Mouse (Mus musculus): ENCODE results near the gene Zfand2a. TPM values are rescaled to one million over a fixed set of nuclear protein-coding genes. Genes with fewer than 3 reads are reported as not detected.
A peak's percentile ranks its signal among the peaks of the same experiment; 100 is the strongest.

Zfand2a gene
- polyA plus RNA-seq, 1 experiment, result 9.0 TPM

- Histone ChIP-seq H3K36me3 (ENCODE audit: control insufficient read depth, insufficient read depth, low read length) (no peaks in the 10 kb centered on the region), H3K4me1 (ENCODE audit: control insufficient read depth, insufficient read depth, low read length) (no peaks in the 10 kb centered on the region), H3K27ac (ENCODE audit: control insufficient read depth, insufficient read depth, low read depth, low read length) (no peak overlapping the region), H3K4me3 (ENCODE audit: control insufficient read depth, low read depth, low read length) (no peak overlapping the region), H3K27me3 (ENCODE audit: control insufficient read depth, insufficient read depth, low read length) (no peaks in the 10 kb centered on the region)
- TF ChIP-seq POLR2A (IDR thresholded peaks at IDR 0.05; ENCODE audit: control insufficient read depth, low read depth, low read length) (no peak), CTCF (IDR thresholded peaks at IDR 0.05; ENCODE audit: control insufficient read depth, insufficient read depth, insufficient replicate concordance, low read depth, low read length) (no peak)
These were observed 31.3 kb downstream of the Zfand2a start for GRCm38 (mm10) chr5:139453031-139453430.

GRCm38 (mm10) chr5:139449926-139450325 is 34.4 kb downstream of the Zfand2a start:
- Histone ChIP-seq H3K4me3 (ENCODE audit: control insufficient read depth, low read depth, low read length) (no peak overlapping the region), H3K36me3 (ENCODE audit: control insufficient read depth, insufficient read depth, low read length) (no peaks in the 10 kb centered on the region), H3K27me3 (ENCODE audit: control insufficient read depth, insufficient read depth, low read length) (no peaks in the 10 kb centered on the region), H3K27ac (ENCODE audit: control insufficient read depth, insufficient read depth, low read depth, low read length) (no peak overlapping the region), H3K4me1 (ENCODE audit: control insufficient read depth, insufficient read depth, low read length) (peaks cover 4% of the 10 kb centered on the region)
- TF ChIP-seq CTCF (IDR thresholded peaks at IDR 0.05; ENCODE audit: control insufficient read depth, insufficient read depth, insufficient replicate concordance, low read depth, low read length) (no peak), POLR2A (IDR thresholded peaks at IDR 0.05; ENCODE audit: control insufficient read depth, low read depth, low read length) (no peak)

- H3K4me1 ChIP-seq (ENCODE audit: control insufficient read depth, insufficient read depth, low read length), result peaks cover 4% of the 10 kb centered on the region
- H3K4me3 ChIP-seq (ENCODE audit: control insufficient read depth, low read depth, low read length), result no peak overlapping the region
- H3K27me3 ChIP-seq (ENCODE audit: control insufficient read depth, insufficient read depth, low read length), result no peaks in the 10 kb centered on the region
- no peak overlapping the region for H3K27ac ChIP-seq (ENCODE audit: control insufficient read depth, insufficient read depth, low read depth, low read length)
- H3K36me3 ChIP-seq (ENCODE audit: control insufficient read depth, insufficient read depth, low read length), result no peaks in the 10 kb centered on the region
- TF ChIP-seq POLR2A (IDR thresholded peaks at IDR 0.05; ENCODE audit: control insufficient read depth, low read depth, low read length), result no peak
- no peak for TF ChIP-seq CTCF (IDR thresholded peaks at IDR 0.05; ENCODE audit: control insufficient read depth, insufficient read depth, insufficient replicate concordance, low read depth, low read length)
These were observed 35.1 kb downstream of the Zfand2a start for GRCm38 (mm10) chr5:139449161-139449791.

- H3K27ac ChIP-seq (ENCODE audit: control insufficient read depth, insufficient read depth, low read depth, low read length), result no peak overlapping the region
- H3K4me1 ChIP-seq (ENCODE audit: control insufficient read depth, insufficient read depth, low read length), result peaks cover 4% of the 10 kb centered on the region
- no peak overlapping the region for H3K4me3 ChIP-seq (ENCODE audit: control insufficient read depth, low read depth, low read length)
- TF ChIP-seq CTCF (IDR thresholded peaks at IDR 0.05; ENCODE audit: control insufficient read depth, insufficient read depth, insufficient replicate concordance, low read depth, low read length), result no peak
- no peak for TF ChIP-seq POLR2A (IDR thresholded peaks at IDR 0.05; ENCODE audit: control insufficient read depth, low read depth, low read length)
- H3K27me3 ChIP-seq (ENCODE audit: control insufficient read depth, insufficient read depth, low read length), result no peaks in the 10 kb centered on the region
- H3K36me3 ChIP-seq (ENCODE audit: control insufficient read depth, insufficient read depth, low read length), result no peaks in the 10 kb centered on the region
These were observed 36.3 kb downstream of the Zfand2a start for GRCm38 (mm10) chr5:139448025-139448424.

GRCm38 (mm10) chr5:139445258-139445657 is 39.1 kb downstream of the Zfand2a start:
- peaks cover 4% of the 10 kb centered on the region for H3K4me1 ChIP-seq (ENCODE audit: control insufficient read depth, insufficient read depth, low read length)
- H3K4me3 ChIP-seq (ENCODE audit: control insufficient read depth, low read depth, low read length), result no peak overlapping the region
- no peak for TF ChIP-seq POLR2A (IDR thresholded peaks at IDR 0.05; ENCODE audit: control insufficient read depth, low read depth, low read length)
- TF ChIP-seq CTCF (IDR thresholded peaks at IDR 0.05; ENCODE audit: control insufficient read depth, insufficient read depth, insufficient replicate concordance, low read depth, low read length), result peak; percentile 25; the same call in 1 of the 2 replicates
- H3K36me3 ChIP-seq (ENCODE audit: control insufficient read depth, insufficient read depth, low read length), result no peaks in the 10 kb centered on the region
- H3K27me3 ChIP-seq (ENCODE audit: control insufficient read depth, insufficient read depth, low read length), result no peaks in the 10 kb centered on the region
- no peak overlapping the region for H3K27ac ChIP-seq (ENCODE audit: control insufficient read depth, insufficient read depth, low read depth, low read length)

GRCm38 (mm10) chr5:139442962-139443361 is 41.4 kb downstream of the Zfand2a start:
- TF ChIP-seq CTCF (IDR thresholded peaks at IDR 0.05; ENCODE audit: control insufficient read depth, insufficient read depth, insufficient replicate concordance, low read depth, low read length) (no peak), POLR2A (IDR thresholded peaks at IDR 0.05; ENCODE audit: control insufficient read depth, low read depth, low read length) (no peak)
- Histone ChIP-seq H3K27ac (ENCODE audit: control insufficient read depth, insufficient read depth, low read depth, low read length) (no peak overlapping the region), H3K4me1 (ENCODE audit: control insufficient read depth, insufficient read depth, low read length) (peaks cover 9% of the 10 kb centered on the region), H3K27me3 (ENCODE audit: control insufficient read depth, insufficient read depth, low read length) (no peaks in the 10 kb centered on the region), H3K4me3 (ENCODE audit: control insufficient read depth, low read depth, low read length) (no peak overlapping the region), H3K36me3 (ENCODE audit: control insufficient read depth, insufficient read depth, low read length) (no peaks in the 10 kb centered on the region)

- no peaks in the 10 kb centered on the region for H3K27me3 ChIP-seq (ENCODE audit: control insufficient read depth, insufficient read depth, low read length)
- H3K4me1 ChIP-seq (ENCODE audit: control insufficient read depth, insufficient read depth, low read length), result peaks cover 12% of the 10 kb centered on the region
- H3K27ac ChIP-seq (ENCODE audit: control insufficient read depth, insufficient read depth, low read depth, low read length), result no peak overlapping the region
- H3K36me3 ChIP-seq (ENCODE audit: control insufficient read depth, insufficient read depth, low read length), result no peaks in the 10 kb centered on the region
- H3K4me3 ChIP-seq (ENCODE audit: control insufficient read depth, low read depth, low read length), result no peak overlapping the region
- TF ChIP-seq CTCF (IDR thresholded peaks at IDR 0.05; ENCODE audit: control insufficient read depth, insufficient read depth, insufficient replicate concordance, low read depth, low read length), result no peak
- TF ChIP-seq POLR2A (IDR thresholded peaks at IDR 0.05; ENCODE audit: control insufficient read depth, low read depth, low read length), result no peak
These were observed 41.9 kb downstream of the Zfand2a start for GRCm38 (mm10) chr5:139442428-139442827.

GRCm38 (mm10) chr5:139441726-139442018 is 42.7 kb downstream of the Zfand2a start:
- H3K36me3 ChIP-seq (ENCODE audit: control insufficient read depth, insufficient read depth, low read length), result no peaks in the 10 kb centered on the region
- no peak overlapping the region for H3K27ac ChIP-seq (ENCODE audit: control insufficient read depth, insufficient read depth, low read depth, low read length)

More at GRCm38 (mm10) chr5:139441726-139442018, 42.7 kb downstream of the Zfand2a start:
- TF ChIP-seq POLR2A (IDR thresholded peaks at IDR 0.05; ENCODE audit: control insufficient read depth, low read depth, low read length) (no peak), CTCF (IDR thresholded peaks at IDR 0.05; ENCODE audit: control insufficient read depth, insufficient read depth, insufficient replicate concordance, low read depth, low read length) (no peak)
- peaks cover 12% of the 10 kb centered on the region for H3K4me1 ChIP-seq (ENCODE audit: control insufficient read depth, insufficient read depth, low read length)
- H3K4me3 ChIP-seq (ENCODE audit: control insufficient read depth, low read depth, low read length), result no peak overlapping the region
- H3K27me3 ChIP-seq (ENCODE audit: control insufficient read depth, insufficient read depth, low read length), result no peaks in the 10 kb centered on the region
